Mouse (Mus musculus): ENCODE results near the gene Ssx2ip. TPM values are rescaled to one million over a fixed set of nuclear protein-coding genes. Genes with fewer than 3 reads are reported as not detected.
A peak's percentile ranks its signal among the peaks of the same experiment; 100 is the strongest.

Ssx2ip gene
- 28.0 and 30.5 TPM in 2 replicates for polyA plus RNA-seq (2016; fragmentation: Nextera tagmentation; extraction: Ambion mirVana)

GRCm38 (mm10) chr3:146404311-146405201 lies at the start of gene Ssx2ip:
Ssx2ip (plus strand) TSS chr3:146404642.
- H3K27me3 ChIP-seq (replicated peaks; ENCODE audit: low read depth, poor library complexity, severe bottlenecking): 0 out of 2 replicates have a peak, but pooled peaks cover 5% of the 10 kb centered on the region
- peak within 1 kb of the TSS; percentile 92 for H3K27ac ChIP-seq (replicated peaks)
- peak; percentile 98 for DNase-seq (ENCODE audit: low spot score)
- H3K9me3 ChIP-seq: no peaks in the 10 kb centered on the region
- peak within 1 kb of the TSS; percentile 97 for H3K4me3 ChIP-seq
- under 1% methylated on average over 100 of the region's 100 CpGs for WGBS
- H3K36me3 ChIP-seq (replicated peaks): peaks cover 7% of the 10 kb centered on the region; the same call in 1 of the 2 replicates
- H3K4me1 ChIP-seq: peaks cover 31% of the 10 kb centered on the region

- WGBS: 83% methylated on average over 3 of the region's 3 CpGs
- H3K27me3 ChIP-seq (replicated peaks; ENCODE audit: low read depth, poor library complexity, severe bottlenecking): no peaks in the 10 kb centered on the region
- H3K4me1 ChIP-seq: no peaks in the 10 kb centered on the region
- no peaks in the 10 kb centered on the region for H3K9me3 ChIP-seq
- no peak for DNase-seq (ENCODE audit: low spot score)
- H3K4me3 ChIP-seq: no peak overlapping the region
- no peak overlapping the region for H3K27ac ChIP-seq (replicated peaks)
- no peaks in the 10 kb centered on the region for H3K36me3 ChIP-seq (replicated peaks)
These were observed 49.3 kb upstream of the Ssx2ip start for GRCm38 (mm10) chr3:146355146-146355545.

GRCm38 (mm10) chr3:146365471-146365870 lies 39.0 kb upstream of the Ssx2ip start:
- H3K27me3 ChIP-seq (replicated peaks; ENCODE audit: low read depth, poor library complexity, severe bottlenecking): peaks cover 1% of the 10 kb centered on the region; the same call in 1 of the 2 replicates

GRCm38 (mm10) chr3:146367058-146367457 lies 37.4 kb upstream of the Ssx2ip start:
- DNase-seq (ENCODE audit: low spot score): no peak
- no peaks in the 10 kb centered on the region for H3K9me3 ChIP-seq
- WGBS: 96% methylated on average over 2 of the region's 2 CpGs

More at GRCm38 (mm10) chr3:146365471-146365870, 39.0 kb upstream of the Ssx2ip start:
- Histone ChIP-seq H3K4me1 (no peaks in the 10 kb centered on the region), H3K4me3 (no peak overlapping the region), H3K9me3 (no peaks in the 10 kb centered on the region), H3K27ac (replicated peaks) (no peak overlapping the region), H3K36me3 (replicated peaks) (no peaks in the 10 kb centered on the region)
- no peak for DNase-seq (ENCODE audit: low spot score)
- WGBS: 92% methylated on average over 9 of the region's 9 CpGs

GRCm38 (mm10) chr3:146370553-146371095 lies 33.8 kb upstream of the Ssx2ip start:
- Histone ChIP-seq H3K27ac (replicated peaks) (no peak overlapping the region), H3K9me3 (no peaks in the 10 kb centered on the region), H3K27me3 (replicated peaks; ENCODE audit: low read depth, poor library complexity, severe bottlenecking) (peaks cover 23% of the 10 kb centered on the region), H3K4me1 (peaks cover 15% of the 10 kb centered on the region), H3K4me3 (no peak overlapping the region), H3K36me3 (replicated peaks) (no peaks in the 10 kb centered on the region)
- 87% methylated on average over 7 of the region's 7 CpGs for WGBS
- DNase-seq (ENCODE audit: low spot score): no peak

More at GRCm38 (mm10) chr3:146367058-146367457, 37.4 kb upstream of the Ssx2ip start:
- H3K27me3 ChIP-seq (replicated peaks; ENCODE audit: low read depth, poor library complexity, severe bottlenecking): peaks cover 9% of the 10 kb centered on the region; the same call in 1 of the 2 replicates
- no peak overlapping the region for H3K27ac ChIP-seq (replicated peaks)
- H3K4me3 ChIP-seq: no peak overlapping the region
- no peaks in the 10 kb centered on the region for H3K4me1 ChIP-seq
- no peaks in the 10 kb centered on the region for H3K36me3 ChIP-seq (replicated peaks)

- no peak overlapping the region for H3K4me3 ChIP-seq
- no peaks in the 10 kb centered on the region for H3K36me3 ChIP-seq (replicated peaks)
- H3K9me3 ChIP-seq: no peaks in the 10 kb centered on the region
- no peak for DNase-seq (ENCODE audit: low spot score)
- peaks cover 24% of the 10 kb centered on the region for H3K27me3 ChIP-seq (replicated peaks; ENCODE audit: low read depth, poor library complexity, severe bottlenecking)
- H3K27ac ChIP-seq (replicated peaks): no peak overlapping the region
- peaks cover 15% of the 10 kb centered on the region for H3K4me1 ChIP-seq
- 75% methylated on average over 5 of the region's 5 CpGs for WGBS
These were observed 33.2 kb upstream of the Ssx2ip start for GRCm38 (mm10) chr3:146371201-146371600.

GRCm38 (mm10) chr3:146374596-146375175 lies 29.8 kb upstream of the Ssx2ip start:
- no peak for DNase-seq (ENCODE audit: low spot score)
- H3K36me3 ChIP-seq (replicated peaks): no peaks in the 10 kb centered on the region
- no peak overlapping the region for H3K27ac ChIP-seq (replicated peaks)
- peaks cover 53% of the 10 kb centered on the region for H3K27me3 ChIP-seq (replicated peaks; ENCODE audit: low read depth, poor library complexity, severe bottlenecking)
- WGBS: 75% methylated on average over 3 of the region's 3 CpGs
- H3K4me1 ChIP-seq: peaks cover 16% of the 10 kb centered on the region
- no peak overlapping the region for H3K4me3 ChIP-seq
- no peaks in the 10 kb centered on the region for H3K9me3 ChIP-seq

- peak; percentile 14 for DNase-seq (ENCODE audit: low spot score)
- peaks cover 22% of the 10 kb centered on the region for H3K4me1 ChIP-seq
- no peaks in the 10 kb centered on the region for H3K9me3 ChIP-seq
- H3K36me3 ChIP-seq (replicated peaks): no peaks in the 10 kb centered on the region
- peaks cover 53% of the 10 kb centered on the region for H3K27me3 ChIP-seq (replicated peaks; ENCODE audit: low read depth, poor library complexity, severe bottlenecking)
- no peak overlapping the region for H3K27ac ChIP-seq (replicated peaks)
- 24% methylated on average over 4 of the region's 4 CpGs for WGBS
- H3K4me3 ChIP-seq: no peak overlapping the region
These were observed 29.2 kb upstream of the Ssx2ip start for GRCm38 (mm10) chr3:146375224-146375657.

GRCm38 (mm10) chr3:146376337-146377130 lies 27.9 kb upstream of the Ssx2ip start:
- Histone ChIP-seq H3K9me3 (no peaks in the 10 kb centered on the region), H3K27ac (replicated peaks) (no peak overlapping the region), H3K4me1 (peaks cover 27% of the 10 kb centered on the region), H3K36me3 (replicated peaks) (no peaks in the 10 kb centered on the region), H3K4me3 (no peak overlapping the region), H3K27me3 (replicated peaks; ENCODE audit: low read depth, poor library complexity, severe bottlenecking) (peaks cover 49% of the 10 kb centered on the region)
- DNase-seq (ENCODE audit: low spot score): no peak
- WGBS: 87% methylated on average over 15 of the region's 15 CpGs

GRCm38 (mm10) chr3:146377216-146377615 lies 27.2 kb upstream of the Ssx2ip start:
- H3K27me3 ChIP-seq (replicated peaks; ENCODE audit: low read depth, poor library complexity, severe bottlenecking): peaks cover 55% of the 10 kb centered on the region
- no peak overlapping the region for H3K4me3 ChIP-seq
- H3K4me1 ChIP-seq: peaks cover 27% of the 10 kb centered on the region
- no peak for DNase-seq (ENCODE audit: low spot score)
- no peaks in the 10 kb centered on the region for H3K9me3 ChIP-seq
- H3K27ac ChIP-seq (replicated peaks): no peak overlapping the region
- no peaks in the 10 kb centered on the region for H3K36me3 ChIP-seq (replicated peaks)
- 92% methylated on average over 5 of the region's 5 CpGs for WGBS

GRCm38 (mm10) chr3:146378753-146379152 lies 25.7 kb upstream of the Ssx2ip start:
- Histone ChIP-seq H3K4me3 (no peak overlapping the region), H3K27ac (replicated peaks) (no peak overlapping the region), H3K9me3 (0 out of 2 replicates have a peak, but pooled peaks cover 3% of the 10 kb centered on the region), H3K27me3 (replicated peaks; ENCODE audit: low read depth, poor library complexity, severe bottlenecking) (peaks cover 41% of the 10 kb centered on the region), H3K36me3 (replicated peaks) (no peaks in the 10 kb centered on the region), H3K4me1 (peaks cover 27% of the 10 kb centered on the region)
- 86% methylated on average over 8 of the region's 8 CpGs for WGBS
- DNase-seq (ENCODE audit: low spot score): no peak
